Mouse (Mus musculus): ENCODE results near the gene Ptpre.

GRCm38 (mm10) chr7:135726707-135727106 lies 189.4 kb downstream of the Ptpre start:
- no peak for TF ChIP-seq TCF12 (IDR thresholded peaks at IDR 0.05; ENCODE audit: insufficient read depth, poor library complexity, severe bottlenecking)
- TF ChIP-seq POLR2A (IDR thresholded peaks at IDR 0.05; ENCODE audit: insufficient read length, low read depth): no peak

Data from myocyte (in vitro differentiated cells).